ENCODE assay signal across 7 mouse cellular contexts in the genomic region with DNA sequence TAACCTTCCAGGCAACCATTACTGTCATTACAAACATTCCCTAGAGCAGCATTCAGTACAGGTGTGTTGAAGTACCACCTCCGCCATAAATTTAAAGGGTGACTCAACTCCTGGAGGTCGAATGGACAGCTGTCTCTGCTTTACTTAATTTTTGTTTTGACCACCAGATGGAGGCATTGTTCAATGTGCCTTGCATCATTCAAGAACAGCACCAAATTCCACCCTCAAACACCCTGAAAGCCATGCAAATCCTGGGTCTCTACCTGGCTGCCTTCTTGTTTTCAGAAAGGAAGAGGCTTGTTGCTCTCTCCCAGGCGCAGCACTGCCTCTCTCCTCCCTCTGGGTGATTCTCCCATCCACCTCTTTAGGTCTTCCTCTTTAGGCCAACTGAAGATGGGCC.
DNase-seq lines count a peak whose midpoint lies in the region; ATAC-seq lines count a peak whose summit lies in the region.

No protein-coding gene starts in this region.

- no peaks in the 10 kb centered on the region for H3K9me3 ChIP-seq in midbrain, embryonic 14.5 days (ENCODE audit: control insufficient read depth, low read length)
- H3K9me3 ChIP-seq in midbrain, embryonic 16.5 days (replicated peaks; ENCODE audit: control insufficient read depth, low read length, poor library complexity, severe bottlenecking) = 0 out of 2 replicates have a peak, but pooled peaks cover 6% of the 10 kb centered on the region
- 0 out of 2 replicates have a peak, but pooled peaks cover 6% of the 10 kb centered on the region for H3K9me3 ChIP-seq in heart, embryonic 13.5 days
- H3K9me3 ChIP-seq in stomach, embryonic 14.5 days (ENCODE audit: control insufficient read depth, low read depth, low read length) = no peaks in the 10 kb centered on the region

- DNase-seq in midbrain, embryonic 14.5 days = peak; percentile 90
- DNase-seq in MN1 (ENCODE audit: low spot score) = peak; percentile 80
- peak; percentile 50 for DNase-seq in cerebellum, adult 9-10 months
- DNase-seq in left cerebral cortex, postnatal 25 days (ENCODE audit: low spot score in 2 of 2) = peak; percentile 32 to 74

- 35% methylated on average over 3 of the region's 3 CpGs for WGBS in midbrain, embryonic 14.5 days
- WGBS in midbrain, embryonic 16.5 days = 30% methylated on average over 3 of the region's 3 CpGs
- WGBS in heart, embryonic 13.5 days = 24% methylated on average over 3 of the region's 3 CpGs
- 20% methylated on average over 3 of the region's 3 CpGs for WGBS in stomach, embryonic 14.5 days

- no peak overlapping the region for H3K4me3 ChIP-seq in midbrain, embryonic 14.5 days (replicated peaks; ENCODE audit: low read depth, low read length)
- no peak overlapping the region for H3K4me3 ChIP-seq in midbrain, embryonic 16.5 days (ENCODE audit: low read depth, low read length)
- no peak overlapping the region for H3K4me3 ChIP-seq in heart, embryonic 13.5 days
- H3K4me3 ChIP-seq in stomach, embryonic 14.5 days (ENCODE audit: low read depth, low read length) = no peak overlapping the region

- no peaks in the 10 kb centered on the region for H3K27me3 ChIP-seq in midbrain, embryonic 14.5 days (ENCODE audit: control insufficient read depth, insufficient read depth, low read length)
- H3K27me3 ChIP-seq in midbrain, embryonic 16.5 days (ENCODE audit: control insufficient read depth, insufficient read depth, low read depth, low read length) = no peaks in the 10 kb centered on the region
- H3K27me3 ChIP-seq in heart, embryonic 13.5 days (replicated peaks) = no peaks in the 10 kb centered on the region
- no peaks in the 10 kb centered on the region for H3K27me3 ChIP-seq in stomach, embryonic 14.5 days (ENCODE audit: control insufficient read depth, insufficient read depth, low read length)

- no peak for ATAC-seq in midbrain, embryonic 14.5 days (ENCODE audit: low FRiP score, low TSS enrichment)
- ATAC-seq in midbrain, embryonic 16.5 days = no peak
- no peak for ATAC-seq in heart, embryonic 13.5 days (ENCODE audit: extremely low read depth, insufficient number of reproducible peaks, low FRiP score, low TSS enrichment)
- ATAC-seq in stomach, embryonic 14.5 days (ENCODE audit: insufficient number of reproducible peaks, insufficient read depth, low FRiP score, low read depth) = peak; percentile 63; the same call in 1 of the 2 replicates

- H3K4me1 ChIP-seq in midbrain, embryonic 14.5 days (ENCODE audit: control insufficient read depth, insufficient read depth, low read length) = no peaks in the 10 kb centered on the region
- no peaks in the 10 kb centered on the region for H3K4me1 ChIP-seq in midbrain, embryonic 16.5 days (ENCODE audit: control insufficient read depth, insufficient read depth, low read length)
- peaks cover 38% of the 10 kb centered on the region for H3K4me1 ChIP-seq in heart, embryonic 13.5 days
- no peaks in the 10 kb centered on the region for H3K4me1 ChIP-seq in stomach, embryonic 14.5 days (ENCODE audit: control insufficient read depth, insufficient read depth, low read length)

- H3K36me3 ChIP-seq in midbrain, embryonic 14.5 days (ENCODE audit: control insufficient read depth, insufficient read depth, low read length) = no peaks in the 10 kb centered on the region
- H3K36me3 ChIP-seq in midbrain, embryonic 16.5 days (ENCODE audit: control insufficient read depth, insufficient read depth, low read length) = no peaks in the 10 kb centered on the region
- H3K36me3 ChIP-seq in heart, embryonic 13.5 days = peaks cover under 1% of the 10 kb centered on the region; the same call in 1 of the 2 replicates
- H3K36me3 ChIP-seq in stomach, embryonic 14.5 days (ENCODE audit: control insufficient read depth, insufficient read depth, low read length) = no peaks in the 10 kb centered on the region

- H3K4me2 ChIP-seq in midbrain, embryonic 14.5 days (ENCODE audit: low read length) = no peak overlapping the region
- H3K4me2 ChIP-seq in midbrain, embryonic 16.5 days (ENCODE audit: low read length) = no peak overlapping the region
- H3K4me2 ChIP-seq in heart, embryonic 13.5 days = no peak overlapping the region
- H3K4me2 ChIP-seq in stomach, embryonic 14.5 days (replicated peaks; ENCODE audit: low read depth, low read length) = 0 out of 2 replicates have a peak overlapping the region, but pooled peaks have one; percentile 27

- H3K9ac ChIP-seq in midbrain, embryonic 14.5 days (replicated peaks; ENCODE audit: low read length) = no peak overlapping the region
- H3K9ac ChIP-seq in midbrain, embryonic 16.5 days (ENCODE audit: low read depth, low read length) = no peak overlapping the region
- 0 out of 2 replicates have a peak overlapping the region, but pooled peaks have one; percentile 45 for H3K9ac ChIP-seq in heart, embryonic 13.5 days
- no peak overlapping the region for H3K9ac ChIP-seq in stomach, embryonic 14.5 days (replicated peaks; ENCODE audit: low read depth, low read length)

- intact Hi-C loops in left cerebral cortex, postnatal 25 days (cut with DNase I) = loop anchor here (2.0 to 5.0 kb wide), 3 partner anchors 54 to 159 kb away; no protein-coding TSS in a partner anchor

- H3K27ac ChIP-seq in midbrain, embryonic 14.5 days (replicated peaks; ENCODE audit: low read depth, low read length) = no peak overlapping the region
- H3K27ac ChIP-seq in midbrain, embryonic 16.5 days (ENCODE audit: low read length) = no peak overlapping the region
- 0 out of 2 replicates have a peak overlapping the region, but pooled peaks have one; percentile 32 for H3K27ac ChIP-seq in heart, embryonic 13.5 days (replicated peaks)
- no peak overlapping the region for H3K27ac ChIP-seq in stomach, embryonic 14.5 days (ENCODE audit: low read length)
